Mouse (Mus musculus): Measurements from ENCODE around the gene Trpm2.
A peak's percentile ranks its signal among the peaks of the same experiment; 100 is the strongest.
"Not testable (repeated sequence)": the region's sequence is repeated elsewhere in the genome, so short reads cannot be mapped to it uniquely, and the experiment has no call there.

The Trpm2 gene

DNA sequence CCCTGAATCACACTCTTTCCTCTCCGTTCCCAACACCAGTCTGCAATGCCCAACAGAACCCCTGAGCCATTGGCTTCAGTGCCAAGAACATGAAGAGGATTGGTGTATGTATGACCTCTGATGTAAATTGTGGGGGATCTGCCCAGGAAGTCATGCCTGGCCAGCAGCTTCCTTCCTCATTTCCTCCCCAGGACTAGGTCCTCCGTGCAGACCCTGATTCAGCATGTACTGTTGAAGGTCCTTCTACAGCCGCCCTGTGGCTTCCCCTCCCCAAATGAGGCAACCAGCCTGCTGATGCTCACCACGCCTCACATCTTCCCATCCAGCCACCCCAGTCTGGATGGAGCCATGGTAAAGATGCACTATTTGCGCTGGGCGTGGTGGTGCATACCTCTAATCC lies at the start of gene Trpm2:
TSS of gene Trpm2 (minus strand) at position 83 of the 400 bp plus-strand sequence.
- DNase-seq (ENCODE audit: low spot score), result no peak

DNA sequence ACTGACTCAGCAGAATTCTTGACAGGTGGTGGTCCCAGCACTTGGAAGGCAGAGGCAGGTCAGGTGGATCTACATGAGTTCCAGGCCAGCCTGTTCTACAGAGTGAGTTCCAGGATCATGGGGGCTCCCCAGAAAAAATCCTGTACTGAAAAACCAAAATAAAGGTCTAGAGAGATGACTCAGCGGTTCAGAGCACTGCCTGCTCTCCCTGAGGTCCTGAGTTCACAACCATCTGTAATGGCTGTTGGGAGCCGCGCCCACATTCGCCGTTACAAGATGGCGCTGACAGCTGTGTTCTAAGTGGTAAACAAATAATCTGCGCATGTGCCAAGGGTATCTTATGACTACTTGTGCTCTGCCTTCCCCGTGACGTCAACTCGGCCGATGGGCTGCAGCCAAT lies 49.6 kb upstream of the Trpm2 start:
- not testable (repeated sequence) for DNase-seq (ENCODE audit: low spot score)

DNA sequence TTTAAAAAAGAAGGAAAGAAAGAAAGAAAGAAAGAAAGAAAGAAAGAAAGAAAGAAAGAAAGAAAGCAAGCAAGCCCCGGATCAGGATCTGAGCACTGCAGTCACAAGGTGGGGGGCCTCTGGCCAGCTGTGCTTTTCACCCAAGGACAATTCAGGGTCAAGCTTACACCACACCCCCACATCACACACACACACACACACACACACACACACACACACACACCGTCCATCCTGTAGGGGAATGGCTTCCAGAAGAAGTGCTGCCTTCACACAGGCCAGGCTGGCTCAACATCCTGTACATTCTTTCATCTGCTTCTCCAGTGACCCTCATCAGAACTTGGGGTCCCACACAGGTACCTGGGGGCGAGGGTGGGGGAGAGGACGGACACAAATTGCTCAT lies 48.9 kb upstream of the Trpm2 start:
- DNase-seq (ENCODE audit: low spot score), result no peak

GRCm38 (mm10) chr10:78018797-78019203 lies 48.4 kb upstream of the Trpm2 start:
- peak; percentile 75 for DNase-seq (ENCODE audit: low spot score)

DNA sequence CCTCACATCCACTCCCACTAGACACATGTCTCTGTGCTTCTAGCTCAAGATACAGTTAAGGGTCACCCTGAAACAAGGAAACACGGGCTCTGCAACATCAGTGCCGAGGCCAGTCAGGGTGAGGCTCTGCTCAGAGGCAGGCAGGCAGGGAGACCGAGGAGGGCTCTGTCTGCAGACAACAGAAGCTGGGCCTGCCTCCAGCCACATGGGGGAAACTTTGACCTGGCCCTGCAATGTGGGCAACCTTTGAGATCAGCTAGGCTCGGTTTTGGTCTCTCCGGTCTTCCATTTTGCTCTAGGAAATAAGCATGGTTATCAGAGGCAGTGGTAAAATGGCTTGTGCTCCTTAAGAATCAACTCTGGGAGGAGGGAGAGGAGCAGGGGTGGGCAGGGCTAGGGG lies 46.0 kb upstream of the Trpm2 start:
- DNase-seq (ENCODE audit: low spot score), result no peak

GRCm38 (mm10) chr10:78015489-78015888 lies 45.1 kb upstream of the Trpm2 start:
- DNase-seq (ENCODE audit: low spot score), result no peak

DNA sequence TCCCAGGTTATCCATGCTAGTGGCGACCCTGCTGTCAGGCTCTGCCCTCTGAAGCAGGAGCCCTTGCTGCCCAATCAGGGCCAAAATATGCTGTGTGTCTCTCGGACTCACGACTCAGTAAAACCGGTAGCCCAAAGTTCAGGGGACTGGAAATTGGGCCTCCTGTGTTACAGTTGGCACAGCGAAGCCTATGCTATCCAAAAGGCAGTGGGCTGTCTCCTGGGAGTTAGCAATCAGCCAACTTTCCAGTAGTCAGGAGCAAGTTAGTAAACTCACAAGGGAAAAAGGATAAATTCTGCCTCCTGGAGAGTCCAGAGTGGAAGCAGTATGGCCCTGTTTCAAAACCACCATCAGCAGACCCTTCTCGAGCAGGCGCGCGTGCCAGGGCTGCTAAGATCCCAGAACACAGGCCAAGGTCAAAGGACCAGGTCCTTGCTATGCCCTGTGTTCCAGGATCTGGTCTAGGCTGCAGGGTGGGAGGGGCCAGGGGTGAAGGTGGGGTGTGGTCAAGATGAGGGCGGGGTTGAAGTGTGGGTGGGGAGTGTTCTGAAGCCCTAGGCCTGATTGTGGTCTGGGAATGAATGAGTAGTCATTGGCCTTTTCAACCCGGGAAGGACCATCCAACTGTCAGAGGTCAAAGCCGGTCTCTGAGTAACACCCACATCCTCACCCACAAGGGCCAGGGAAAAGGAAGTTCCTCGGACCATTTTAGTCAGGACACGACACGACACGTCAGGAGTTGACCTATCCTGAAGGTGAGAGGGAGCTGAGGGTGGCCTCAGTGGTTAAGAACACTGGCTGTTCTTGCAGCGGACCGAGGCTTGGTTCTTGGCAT lies 42.5 kb upstream of the Trpm2 start:
- DNase-seq (ENCODE audit: low spot score), result no peak

GRCm38 (mm10) chr10:78011116-78011515 lies 40.8 kb upstream of the Trpm2 start:
- not testable (repeated sequence) for DNase-seq (ENCODE audit: low spot score)

GRCm38 (mm10) chr10:78010335-78010734 lies 40.0 kb upstream of the Trpm2 start:
- no peak for DNase-seq (ENCODE audit: low spot score)

- DNase-seq (ENCODE audit: low spot score), result no peak
Measured at GRCm38 (mm10) chr10:78009945-78010293, 39.6 kb upstream of the Trpm2 start, which contains the start of gene Pfkl. Gene Pfkl (minus strand): TSS chr10:78010083.

- peak; percentile 89 for DNase-seq (ENCODE audit: low spot score)
Measured at GRCm38 (mm10) chr10:78009184-78009944, 39.0 kb upstream of the Trpm2 start.

GRCm38 (mm10) chr10:78008169-78008568 lies 37.8 kb upstream of the Trpm2 start:
- DNase-seq (ENCODE audit: low spot score), result no peak

GRCm38 (mm10) chr10:78007203-78007602 lies 36.8 kb upstream of the Trpm2 start:
- DNase-seq (ENCODE audit: low spot score), result no peak

- DNase-seq (ENCODE audit: low spot score), result no peak
Measured at GRCm38 (mm10) chr10:78005791-78006438, 35.6 kb upstream of the Trpm2 start.

DNA sequence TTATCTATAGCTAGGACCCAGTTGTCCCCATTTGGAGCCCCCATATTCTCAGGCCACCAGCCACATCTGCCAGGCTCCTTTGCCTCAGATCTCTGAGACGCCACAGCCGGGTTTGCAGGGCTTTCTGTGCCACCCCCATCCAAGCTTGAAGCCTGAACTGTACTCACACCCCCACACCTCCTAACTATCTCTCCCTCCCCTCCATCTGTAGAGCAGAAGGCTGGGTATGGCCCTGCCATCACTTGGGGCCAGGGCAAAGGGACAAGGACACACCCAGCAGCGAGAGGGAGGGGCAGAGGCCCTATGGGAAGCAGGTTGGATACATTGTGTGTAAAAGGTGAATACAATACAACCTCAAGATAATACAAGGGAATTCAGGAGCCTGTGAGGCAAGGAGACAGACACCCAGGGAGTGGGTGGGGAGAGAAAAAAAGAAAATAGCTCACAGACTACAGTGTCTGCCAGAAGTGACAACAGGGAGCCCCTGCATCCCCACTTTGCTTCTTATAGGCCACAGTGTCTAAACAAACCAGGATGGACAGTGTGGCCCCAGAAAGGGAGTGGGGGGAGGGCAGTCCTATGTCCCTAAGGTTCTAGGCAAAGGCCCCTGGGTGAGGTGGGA lies 34.2 kb upstream of the Trpm2 start:
- DNase-seq (ENCODE audit: low spot score), result no peak

DNA sequence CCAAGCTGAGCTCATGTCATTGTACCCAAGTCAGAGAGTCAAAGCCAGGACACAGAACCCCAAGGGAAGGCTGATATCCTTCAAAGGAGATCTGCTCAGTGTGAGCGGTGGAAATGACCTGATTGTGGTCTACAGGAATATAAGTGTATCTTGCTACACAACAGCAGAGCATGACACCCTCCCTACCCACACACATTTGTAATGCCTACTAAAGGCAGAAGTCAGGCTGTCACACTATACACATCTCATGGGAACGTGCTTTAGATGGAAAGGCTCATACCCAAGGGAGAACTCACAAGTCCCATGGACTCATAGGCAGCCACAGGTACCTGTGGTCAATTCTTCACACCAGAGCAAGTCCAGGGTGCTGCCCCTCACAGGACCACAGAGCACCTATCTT lies 32.0 kb upstream of the Trpm2 start:
- DNase-seq (ENCODE audit: low spot score), result no peak

DNA sequence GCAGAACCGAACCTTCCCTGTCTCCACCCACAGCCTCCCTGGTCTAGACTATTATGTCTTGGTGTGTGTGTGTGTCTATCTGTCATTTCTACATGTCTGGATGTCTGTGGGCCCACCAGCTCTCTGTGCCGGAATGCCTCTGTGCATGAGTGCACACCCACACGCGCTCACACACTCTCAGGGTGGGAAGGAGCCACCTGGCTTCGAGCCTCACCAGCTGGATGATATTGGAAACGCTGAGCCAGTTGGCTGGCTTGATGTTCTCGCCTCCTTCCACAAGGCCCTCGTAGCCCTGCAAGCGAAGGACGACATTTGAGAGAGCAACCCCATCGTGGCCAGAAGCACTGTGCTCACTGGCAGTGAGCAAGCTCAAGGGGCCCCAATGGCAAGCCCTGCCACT lies 31.4 kb upstream of the Trpm2 start:
- DNase-seq (ENCODE audit: low spot score), result no peak

GRCm38 (mm10) chr10:78000200-78000599 lies 29.8 kb upstream of the Trpm2 start:
- no peak for DNase-seq (ENCODE audit: low spot score)

- no peak for DNase-seq (ENCODE audit: low spot score)
Measured at GRCm38 (mm10) chr10:77995639-77996038, 25.3 kb upstream of the Trpm2 start.

GRCm38 (mm10) chr10:77985775-77986174 lies 15.4 kb upstream of the Trpm2 start:
- no peak for DNase-seq (ENCODE audit: low spot score)

DNA sequence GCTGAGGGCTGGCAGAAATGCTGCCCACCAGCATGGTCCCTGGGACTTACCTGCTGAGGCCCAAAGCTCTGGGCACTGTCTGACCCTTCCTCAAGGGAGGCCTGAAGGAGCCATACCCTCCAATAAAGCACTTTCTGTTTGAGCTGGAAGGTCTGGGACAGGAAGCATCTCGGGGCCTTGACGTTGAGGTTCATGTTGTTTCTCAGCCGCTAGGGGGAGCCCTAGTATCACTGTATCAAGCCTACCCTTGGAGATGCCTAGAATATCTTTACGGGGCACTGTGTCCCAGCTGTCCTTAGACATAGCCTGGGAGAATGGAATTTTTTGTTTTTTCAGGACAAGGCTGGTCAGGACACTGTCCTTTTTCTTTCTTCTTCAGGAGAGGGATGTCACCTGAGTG lies 14.3 kb upstream of the Trpm2 start:
- DNase-seq (ENCODE audit: low spot score), result peak; percentile 75

Measured in urinary bladder, postnatal 25 days (tissue).